Mouse (Mus musculus): Measurements from ENCODE around the gene Zfy2. TPM values are rescaled to one million over a fixed set of nuclear protein-coding genes. Genes with fewer than 3 reads are reported as not detected.

Gene Zfy2
- not detected for polyA plus RNA-seq (2014; fragmentation: Illumina TruSeq; extraction: RNeasy Lipid Tissue Mini Kit (QIAGEN cat#74804); ENCODE audit: low read depth, low replicate concordance)

DNA sequence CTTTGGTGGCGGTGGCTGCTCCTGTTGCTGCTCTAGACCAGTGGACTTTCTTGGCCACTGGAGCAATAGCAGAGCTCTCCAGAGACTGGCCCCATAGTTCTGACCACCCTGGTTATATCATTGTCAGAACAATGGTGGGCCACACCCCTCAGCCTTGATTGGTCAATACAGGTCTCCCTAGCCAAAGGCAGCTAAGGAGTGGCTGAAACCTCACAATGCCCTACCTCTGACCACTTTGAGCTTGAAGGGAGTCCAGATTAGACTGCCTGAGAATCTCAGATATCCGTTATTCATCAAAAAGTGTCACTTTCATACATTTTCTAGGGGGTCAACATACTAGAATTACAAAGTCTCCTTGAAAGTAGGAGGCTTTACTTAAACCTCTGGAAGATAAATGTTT is at the start of gene Zfy2:
Gene Zfy2 (minus strand): TSS at position 101 of the 400 bp plus-strand sequence.

Measured in sigmoid colon, adult 10 weeks (tissue).